In the genomic region with DNA sequence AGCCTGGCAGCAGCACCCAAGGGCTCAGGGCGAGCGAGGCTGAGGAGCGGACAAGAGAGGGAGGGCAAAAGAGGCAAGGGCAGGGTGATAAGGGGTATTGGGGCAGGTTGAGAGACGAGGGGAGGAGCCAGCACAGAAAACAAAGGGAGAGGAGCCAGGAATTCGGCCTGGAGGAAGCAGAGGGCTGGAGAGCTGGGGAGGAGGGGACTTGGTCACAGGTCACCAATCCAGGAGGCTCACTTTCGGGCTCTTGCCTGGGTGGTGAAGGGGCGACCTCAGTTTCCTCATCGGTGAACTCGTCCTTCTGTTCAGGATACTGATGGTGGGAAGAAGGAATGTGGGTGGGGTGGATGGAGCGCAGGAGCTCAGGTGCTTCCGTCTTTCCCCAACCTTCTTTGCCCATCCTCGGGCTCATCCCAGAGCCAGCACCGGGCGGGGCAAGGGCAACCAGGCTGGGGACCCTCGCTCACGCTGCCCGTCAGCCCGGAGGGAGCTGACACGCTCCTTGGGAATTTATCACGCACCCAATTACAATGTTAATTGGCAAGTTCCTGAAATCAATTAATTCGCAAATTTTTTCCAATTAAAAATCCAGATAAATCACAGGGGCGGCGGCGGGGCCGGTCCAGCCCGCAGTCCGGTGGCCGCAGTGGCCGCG, we compare ENCODE assay signal across 10 mouse cellular contexts. TPM values are rescaled to one million over a fixed set of nuclear protein-coding genes. Genes with fewer than 3 reads are reported as not detected.
A peak's percentile ranks its signal among the peaks of the same experiment; 100 is the strongest.
DNase-seq lines count a peak whose midpoint lies in the region; ATAC-seq lines count a peak whose summit lies in the region.
"Had no signal": no experiment of that assay in that cellular context is flagged by ENCODE, and none has a peak within 500 bp of the region (broad histone marks: within the 10 kb centered on the region; RNA-seq: fewer than 3 reads in every experiment).

No protein-coding gene starts in this region.

- no peaks in the 10 kb centered on the region for H3K36me3 ChIP-seq in kidney, embryonic 15.5 days
- no peaks in the 10 kb centered on the region for H3K36me3 ChIP-seq in embryonic facial prominence, embryonic 12.5 days
- no peaks in the 10 kb centered on the region for H3K36me3 ChIP-seq in intestine, embryonic 14.5 days (ENCODE audit: control insufficient read depth, insufficient read depth, low read length)
- no peaks in the 10 kb centered on the region for H3K36me3 ChIP-seq in midbrain, embryonic 16.5 days (ENCODE audit: control insufficient read depth, insufficient read depth, low read length)

- H3K4me3 ChIP-seq in kidney, embryonic 15.5 days (replicated peaks): peak overlapping the region; percentile 42
- peak overlapping the region; percentile 45 for H3K4me3 ChIP-seq in embryonic facial prominence, embryonic 12.5 days
- H3K4me3 ChIP-seq in intestine, embryonic 14.5 days (ENCODE audit: low read depth, low read length): peak overlapping the region; percentile 35
- peak overlapping the region; percentile 36 for H3K4me3 ChIP-seq in midbrain, embryonic 16.5 days (ENCODE audit: low read depth, low read length)

- peak overlapping the region; percentile 65 for H3K4me2 ChIP-seq in kidney, embryonic 15.5 days
- H3K4me2 ChIP-seq in embryonic facial prominence, embryonic 12.5 days (replicated peaks): peak overlapping the region; percentile 81
- peak overlapping the region; percentile 69 for H3K4me2 ChIP-seq in intestine, embryonic 14.5 days (ENCODE audit: low read length)
- H3K4me2 ChIP-seq in midbrain, embryonic 16.5 days (ENCODE audit: low read length): peak overlapping the region; percentile 65

- no peak for DNase-seq in kidney, postnatal 36 days
- no peak for DNase-seq in intestine, embryonic 14.5 days (ENCODE audit: low spot score)
- no peak for DNase-seq in embryo, embryonic 10.5 days (ENCODE audit: low spot score)
- no peak for DNase-seq in urinary bladder, adult 2 months (ENCODE audit: low spot score)
- DNase-seq in gastrocnemius, postnatal 36 days: no peak
- DNase-seq: cerebellum, postnatal 14 days had no signal

- ATAC-seq in kidney, embryonic 15.5 days (replicated peaks; ENCODE audit: low FRiP score): 0 out of 2 replicates have a peak, but pooled peaks have one; percentile 15
- 0 out of 2 replicates have a peak, but pooled peaks have one; percentile 11 for ATAC-seq in embryonic facial prominence, embryonic 12.5 days (ENCODE audit: insufficient number of reproducible peaks, insufficient read depth, low FRiP score, low TSS enrichment)
- ATAC-seq in intestine, embryonic 14.5 days (replicated peaks; ENCODE audit: low FRiP score, low TSS enrichment, low read depth): 0 out of 2 replicates have a peak, but pooled peaks have one; percentile 44
- no peak for ATAC-seq in midbrain, embryonic 16.5 days

- H3K4me1 ChIP-seq in kidney, embryonic 15.5 days: peaks cover 50% of the 10 kb centered on the region
- peaks cover 11% of the 10 kb centered on the region for H3K4me1 ChIP-seq in embryonic facial prominence, embryonic 12.5 days
- H3K4me1 ChIP-seq in intestine, embryonic 14.5 days (replicated peaks; ENCODE audit: control insufficient read depth, insufficient read depth, low read length): 0 out of 2 replicates have a peak, but pooled peaks cover 9% of the 10 kb centered on the region
- peaks cover 7% of the 10 kb centered on the region; the same call in 1 of the 2 replicates for H3K4me1 ChIP-seq in midbrain, embryonic 16.5 days (ENCODE audit: control insufficient read depth, insufficient read depth, low read length)

- H3K27me3 ChIP-seq in kidney, embryonic 15.5 days: peaks cover 96% of the 10 kb centered on the region
- H3K27me3 ChIP-seq in embryonic facial prominence, embryonic 12.5 days: peaks cover 69% of the 10 kb centered on the region
- H3K27me3 ChIP-seq in intestine, embryonic 14.5 days (replicated peaks; ENCODE audit: control insufficient read depth, insufficient read depth, low read length): peaks cover 55% of the 10 kb centered on the region
- peaks cover 30% of the 10 kb centered on the region for H3K27me3 ChIP-seq in midbrain, embryonic 16.5 days (ENCODE audit: control insufficient read depth, insufficient read depth, low read depth, low read length)

- intact Hi-C loops in gastrocnemius, postnatal 36 days (cut with DNase I): no loop called here

- H3K9me3 ChIP-seq in kidney, embryonic 15.5 days (replicated peaks): no peaks in the 10 kb centered on the region
- H3K9me3 ChIP-seq in embryonic facial prominence, embryonic 12.5 days: no peaks in the 10 kb centered on the region
- H3K9me3 ChIP-seq in intestine, embryonic 14.5 days (ENCODE audit: control insufficient read depth, low read length): no peaks in the 10 kb centered on the region
- H3K9me3 ChIP-seq in midbrain, embryonic 16.5 days (replicated peaks; ENCODE audit: control insufficient read depth, low read length, poor library complexity, severe bottlenecking): no peaks in the 10 kb centered on the region

- 10% methylated on average over 30 of the region's 30 CpGs for WGBS in kidney, embryonic 15.5 days
- WGBS in embryonic facial prominence, embryonic 12.5 days: 9% methylated on average over 30 of the region's 30 CpGs
- WGBS in intestine, embryonic 14.5 days: 11% methylated on average over 27 of the region's 30 CpGs
- WGBS in midbrain, embryonic 16.5 days: 9% methylated on average over 25 of the region's 30 CpGs

- H3K9ac ChIP-seq in kidney, embryonic 15.5 days: no peak overlapping the region
- H3K9ac ChIP-seq in embryonic facial prominence, embryonic 12.5 days: 0 out of 2 replicates have a peak overlapping the region, but pooled peaks have one; percentile 25
- peak overlapping the region; percentile 12; the same call in 1 of the 2 replicates for H3K9ac ChIP-seq in intestine, embryonic 14.5 days (ENCODE audit: low read length)
- peak overlapping the region; percentile 48 for H3K9ac ChIP-seq in midbrain, embryonic 16.5 days (ENCODE audit: low read depth, low read length)

- no peak overlapping the region for H3K27ac ChIP-seq in kidney, embryonic 15.5 days
- H3K27ac ChIP-seq in embryonic facial prominence, embryonic 12.5 days: no peak overlapping the region
- H3K27ac ChIP-seq in intestine, embryonic 14.5 days (ENCODE audit: low read depth): no peak overlapping the region
- no peak overlapping the region for H3K27ac ChIP-seq in midbrain, embryonic 16.5 days (ENCODE audit: low read length)

RNA-seq across cellular contexts. Expression of a gene that starts 51.8 kb away (rescaled TPM):
- 0.12 and 0.38 TPM in 2 replicates for polyA plus RNA-seq in kidney, embryonic 15.5 days (2015; fragmentation: Nextera tagmentation; extraction: Ambion mirVana)
- polyA plus RNA-seq in embryonic facial prominence, embryonic 12.5 days (2016; fragmentation: Nextera tagmentation; extraction: Ambion mirVana): 0.64 and 1.3 TPM in 2 replicates
- polyA plus RNA-seq in intestine, embryonic 14.5 days (2014; fragmentation: Nextera tagmentation; extraction: Ambion mirVana): 0.14 and 0.24 TPM in 2 replicates
- 1.6 and 3.1 TPM in 2 replicates for polyA plus RNA-seq in midbrain, embryonic 16.5 days (2015; fragmentation: Nextera tagmentation; extraction: Ambion mirVana)
- polyA plus RNA-seq in urinary bladder, adult 2 months (2012; rRNA removed): 0.19 and 0.24 TPM in 2 replicates
- total RNA-seq in gastrocnemius, postnatal 36 days (2021): not detected
- total RNA-seq: hematopoietic stem cell, adult 5-6 weeks had no signal

RNA-seq across cellular contexts. Expression of a gene that starts 52.0 kb away (rescaled TPM):
- 14.9 and 16.5 TPM in 2 replicates for polyA plus RNA-seq in kidney, embryonic 15.5 days (2015; fragmentation: Nextera tagmentation; extraction: Ambion mirVana)
- polyA plus RNA-seq in embryonic facial prominence, embryonic 12.5 days (2016; fragmentation: Nextera tagmentation; extraction: Ambion mirVana): 11.3 and 11.8 TPM in 2 replicates
- 8.3 and 10.3 TPM in 2 replicates for polyA plus RNA-seq in intestine, embryonic 14.5 days (2014; fragmentation: Nextera tagmentation; extraction: Ambion mirVana)
- polyA plus RNA-seq in midbrain, embryonic 16.5 days (2015; fragmentation: Nextera tagmentation; extraction: Ambion mirVana): 9.3 and 10.1 TPM in 2 replicates
- 12.4 and 14.0 TPM in 2 replicates for polyA plus RNA-seq in urinary bladder, adult 2 months (2012; rRNA removed)
- total RNA-seq in gastrocnemius, postnatal 36 days (2021): 1 to 10 TPM; 4.0 to 4.2 TPM
- total RNA-seq: hematopoietic stem cell, adult 5-6 weeks had no signal
